Mouse (Mus musculus): Measurements from ENCODE around the gene Coro6. TPM values are rescaled to one million over a fixed set of nuclear protein-coding genes. Genes with fewer than 3 reads are reported as not detected.

Coro6 gene
- polyA plus RNA-seq, 1 experiment: not detected

DNA sequence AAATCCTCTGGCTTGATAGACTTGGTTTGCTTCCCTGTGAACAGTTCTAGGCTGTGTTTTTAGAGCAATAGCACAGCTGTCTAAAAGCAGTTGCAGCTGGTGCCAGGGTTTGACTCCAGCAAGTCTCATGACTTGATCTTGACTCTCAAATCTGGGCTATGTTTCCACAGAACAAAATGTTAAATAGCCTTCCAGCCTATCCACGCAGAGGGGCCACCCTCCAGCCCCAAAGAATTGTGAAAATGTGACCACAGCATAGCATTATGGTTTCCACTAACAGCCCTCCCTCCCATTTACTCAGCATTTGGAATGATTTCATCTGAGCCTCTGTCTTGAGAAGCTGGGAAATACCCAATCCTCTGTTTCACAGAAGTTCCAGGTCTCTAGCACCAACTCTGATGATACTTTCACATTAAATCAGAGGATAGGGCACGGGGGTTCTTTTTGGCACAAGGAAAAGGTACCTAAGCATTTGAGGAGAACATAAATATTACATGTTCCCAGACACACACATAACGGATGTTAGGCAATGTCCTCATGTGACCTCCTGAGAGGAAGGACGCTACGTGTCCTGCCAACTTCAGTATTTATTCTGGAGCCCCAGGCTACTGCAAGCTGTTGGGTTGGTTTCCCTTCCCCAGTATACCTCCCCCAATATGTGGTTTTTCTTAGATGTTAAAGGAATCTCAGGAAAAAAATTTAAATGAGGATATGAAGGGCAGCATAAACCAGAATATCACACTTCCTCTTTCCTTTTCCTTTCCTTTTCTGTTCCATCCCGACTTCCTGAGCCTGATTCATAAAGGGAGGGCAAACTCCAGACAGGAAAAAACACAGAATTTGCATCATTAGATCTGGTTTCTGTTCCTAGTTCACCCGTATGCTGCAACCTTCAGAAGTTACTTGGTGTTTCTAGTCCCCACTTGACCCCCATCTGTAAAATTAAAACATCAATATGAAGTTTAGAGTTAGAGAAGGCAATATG lies 19.7 kb upstream of the Coro6 start:
- peak overlapping the region; percentile 97 for H3K27ac ChIP-seq (ENCODE audit: insufficient read depth, low read depth, low read length)
- peaks cover 57% of the 10 kb centered on the region for H3K4me1 ChIP-seq (ENCODE audit: control insufficient read depth, insufficient read depth, low read length)
- no peak for TF ChIP-seq POLR2A (IDR thresholded peaks at IDR 0.05; ENCODE audit: borderline replicate concordance, low read depth, low read length)
- TF ChIP-seq CTCF (IDR thresholded peaks at IDR 0.05; ENCODE audit: low read depth, low read length): no peak
- peak overlapping the region; percentile 38 for H3K4me3 ChIP-seq (ENCODE audit: insufficient read depth, low read length)

DNA sequence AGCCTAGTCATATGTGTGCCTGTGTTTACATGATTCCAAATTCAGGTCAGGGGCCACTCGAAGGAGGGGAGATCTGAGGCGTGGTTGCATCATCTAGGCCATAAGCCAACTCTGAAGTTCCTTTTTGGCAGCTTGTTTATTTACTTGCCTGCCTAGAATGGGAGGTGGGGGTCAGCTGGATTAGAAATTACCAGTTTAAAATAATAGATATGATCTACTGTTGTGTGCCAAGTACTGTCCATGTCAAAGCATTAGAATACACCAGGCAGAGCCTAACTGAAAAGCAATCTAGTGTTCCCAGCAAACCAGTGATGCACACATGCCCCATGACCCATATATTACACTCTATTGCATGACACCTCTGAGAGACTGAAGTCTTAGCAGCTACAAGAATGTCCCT lies 17.3 kb upstream of the Coro6 start:
- TF ChIP-seq POLR2A (IDR thresholded peaks at IDR 0.05; ENCODE audit: borderline replicate concordance, low read depth, low read length) (no peak), CTCF (IDR thresholded peaks at IDR 0.05; ENCODE audit: low read depth, low read length) (no peak)
- Histone ChIP-seq H3K4me3 (ENCODE audit: insufficient read depth, low read length) (no peak overlapping the region), H3K4me1 (ENCODE audit: control insufficient read depth, insufficient read depth, low read length) (peaks cover 58% of the 10 kb centered on the region), H3K27ac (ENCODE audit: insufficient read depth, low read depth, low read length) (no peak overlapping the region)

DNA sequence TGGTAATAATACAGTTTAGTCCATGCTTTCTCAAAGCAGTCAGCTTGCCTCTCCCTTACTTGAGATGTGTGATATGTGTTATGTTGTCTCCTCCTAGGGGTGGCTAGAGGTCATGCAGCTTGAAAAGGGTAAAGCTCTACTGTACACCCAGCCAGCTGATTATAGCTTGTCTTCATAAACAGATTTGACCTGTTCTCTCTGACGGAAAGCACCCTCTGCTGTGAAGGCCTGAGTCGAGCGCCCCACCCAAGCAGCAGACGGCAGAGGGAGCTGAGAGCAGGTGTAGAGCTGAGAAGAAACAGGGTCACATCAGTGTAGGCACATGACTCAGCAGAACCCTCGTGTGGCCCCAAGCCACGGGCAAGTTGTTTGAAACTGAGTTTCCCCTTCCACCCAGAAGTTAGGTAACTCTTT lies 15.6 kb upstream of the Coro6 start:
- Histone ChIP-seq H3K27ac (ENCODE audit: insufficient read depth, low read depth, low read length) (peak overlapping the region; percentile 54), H3K4me1 (ENCODE audit: control insufficient read depth, insufficient read depth, low read length) (peaks cover 45% of the 10 kb centered on the region)
- TF ChIP-seq CTCF (IDR thresholded peaks at IDR 0.05; ENCODE audit: low read depth, low read length): peak; percentile 25; the same call in 1 of the 2 replicates
- TF ChIP-seq POLR2A (IDR thresholded peaks at IDR 0.05; ENCODE audit: borderline replicate concordance, low read depth, low read length): no peak

DNA sequence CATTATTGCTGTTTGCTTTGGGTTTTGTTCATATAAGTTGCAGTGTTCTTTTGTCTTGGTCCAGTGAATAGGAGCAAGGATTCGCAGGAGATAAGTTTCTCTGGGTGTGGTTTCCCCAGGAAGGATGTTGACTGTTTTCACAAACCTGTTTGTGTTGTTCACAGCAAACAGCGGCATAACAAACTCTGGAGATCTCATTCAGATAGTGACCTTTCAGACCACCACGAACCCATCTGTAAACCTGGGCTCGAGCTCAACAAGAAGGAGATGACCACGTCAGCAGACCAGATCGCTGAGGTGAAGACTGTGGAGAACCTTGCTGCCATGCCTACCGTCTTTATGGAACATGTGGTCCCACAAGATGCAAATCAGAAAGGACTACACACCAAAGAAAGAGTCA lies 13.0 kb upstream of the Coro6 start:
- TF ChIP-seq CTCF (IDR thresholded peaks at IDR 0.05; ENCODE audit: low read depth, low read length) (no peak), POLR2A (IDR thresholded peaks at IDR 0.05; ENCODE audit: borderline replicate concordance, low read depth, low read length) (no peak)
- peaks cover 28% of the 10 kb centered on the region for H3K4me1 ChIP-seq (ENCODE audit: control insufficient read depth, insufficient read depth, low read length)
- H3K4me3 ChIP-seq (ENCODE audit: insufficient read depth, low read length): no peak overlapping the region
- no peak overlapping the region for H3K27ac ChIP-seq (ENCODE audit: insufficient read depth, low read depth, low read length)

More for the DNA sequence above, 15.6 kb upstream of the Coro6 start:
- no peak overlapping the region for H3K4me3 ChIP-seq (ENCODE audit: insufficient read depth, low read length)

DNA sequence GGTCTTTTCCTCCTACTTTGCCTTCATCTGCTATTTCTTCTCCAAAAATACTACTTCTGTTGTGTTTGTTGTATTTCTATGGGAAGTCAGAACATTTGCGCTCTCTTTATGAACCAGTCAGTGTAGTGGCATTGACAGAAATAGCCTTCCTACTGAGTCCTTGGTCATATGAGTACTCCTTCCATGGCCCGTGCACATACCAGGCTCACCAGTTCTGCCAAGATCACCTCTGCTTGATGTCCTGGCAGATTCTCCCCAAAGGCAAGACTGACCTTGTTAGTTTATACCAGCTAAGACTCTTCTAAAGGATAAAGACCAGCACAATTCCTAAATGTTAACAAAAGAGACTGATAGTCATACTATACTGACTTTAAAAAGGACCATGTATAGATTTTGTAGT lies 10.5 kb upstream of the Coro6 start:
- TF ChIP-seq CTCF (IDR thresholded peaks at IDR 0.05; ENCODE audit: low read depth, low read length) (no peak), POLR2A (IDR thresholded peaks at IDR 0.05; ENCODE audit: borderline replicate concordance, low read depth, low read length) (no peak)
- H3K4me3 ChIP-seq (ENCODE audit: insufficient read depth, low read length): no peak overlapping the region
- no peak overlapping the region for H3K27ac ChIP-seq (ENCODE audit: insufficient read depth, low read depth, low read length)
- H3K4me1 ChIP-seq (ENCODE audit: control insufficient read depth, insufficient read depth, low read length): peaks cover 8% of the 10 kb centered on the region

DNA sequence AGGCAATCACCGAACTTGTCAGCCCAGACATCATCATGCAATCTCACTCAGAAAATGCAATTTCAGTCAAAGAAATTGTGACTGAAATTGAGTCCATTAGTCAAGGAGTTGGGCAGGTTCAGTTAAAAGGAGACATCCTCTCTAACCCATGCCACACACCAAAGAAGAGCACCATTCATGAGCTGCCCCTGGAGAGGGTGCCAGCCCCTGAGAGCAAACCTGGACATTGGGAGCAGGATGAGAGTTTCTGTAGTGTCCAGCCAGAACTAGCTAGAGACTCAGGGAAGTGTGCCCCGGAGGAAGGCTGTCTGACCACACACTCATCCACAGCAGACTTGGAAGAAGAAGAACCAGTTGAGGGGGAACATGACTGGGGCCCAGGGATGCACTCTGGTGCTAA lies 8.8 kb upstream of the Coro6 start:
- Histone ChIP-seq H3K4me1 (ENCODE audit: control insufficient read depth, insufficient read depth, low read length) (no peaks in the 10 kb centered on the region), H3K4me3 (ENCODE audit: insufficient read depth, low read length) (no peak overlapping the region), H3K27ac (ENCODE audit: insufficient read depth, low read depth, low read length) (no peak overlapping the region)
- TF ChIP-seq CTCF (IDR thresholded peaks at IDR 0.05; ENCODE audit: low read depth, low read length) (no peak), POLR2A (IDR thresholded peaks at IDR 0.05; ENCODE audit: borderline replicate concordance, low read depth, low read length) (no peak)

DNA sequence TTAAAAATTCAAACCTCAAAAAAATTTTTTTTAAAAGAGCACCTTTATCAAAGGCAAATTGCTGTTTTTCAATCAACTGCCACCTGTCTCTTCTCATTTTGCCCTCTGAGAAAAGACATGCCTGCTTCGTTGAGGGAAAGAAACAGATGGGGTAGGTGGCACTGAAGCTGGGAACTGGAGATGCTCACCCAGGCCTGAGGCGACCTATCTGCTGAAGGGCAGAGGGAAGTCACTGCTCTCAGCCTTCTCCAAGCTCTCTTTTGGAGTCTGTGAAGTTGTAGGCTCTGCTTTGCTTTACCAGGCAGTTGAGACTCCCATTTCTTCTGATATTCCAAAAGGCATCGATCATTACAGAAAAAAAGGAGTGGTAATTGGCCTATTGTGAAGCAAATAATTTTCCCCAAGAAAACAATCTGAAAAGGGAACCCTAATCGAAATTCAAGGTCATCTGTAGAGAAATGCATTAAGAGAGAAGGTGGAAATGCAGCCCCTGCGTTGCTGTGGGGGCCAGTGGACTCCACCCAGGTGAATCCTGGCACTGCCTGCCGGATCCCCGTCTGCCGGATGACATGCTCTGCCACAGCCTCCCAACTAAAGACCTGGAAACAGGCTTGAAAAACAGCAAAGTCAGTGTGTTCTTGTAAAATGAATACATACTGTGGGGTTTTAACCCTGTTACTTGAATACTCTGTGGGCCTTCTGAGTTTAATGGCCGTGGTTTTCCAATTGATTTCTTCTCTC lies 6.3 kb upstream of the Coro6 start:
- TF ChIP-seq POLR2A (IDR thresholded peaks at IDR 0.05; ENCODE audit: borderline replicate concordance, low read depth, low read length): no peak
- no peak for TF ChIP-seq CTCF (IDR thresholded peaks at IDR 0.05; ENCODE audit: low read depth, low read length)
- H3K4me3 ChIP-seq (ENCODE audit: insufficient read depth, low read length): no peak overlapping the region
- H3K27ac ChIP-seq (ENCODE audit: insufficient read depth, low read depth, low read length): no peak overlapping the region
- no peaks in the 10 kb centered on the region for H3K4me1 ChIP-seq (ENCODE audit: control insufficient read depth, insufficient read depth, low read length)

DNA sequence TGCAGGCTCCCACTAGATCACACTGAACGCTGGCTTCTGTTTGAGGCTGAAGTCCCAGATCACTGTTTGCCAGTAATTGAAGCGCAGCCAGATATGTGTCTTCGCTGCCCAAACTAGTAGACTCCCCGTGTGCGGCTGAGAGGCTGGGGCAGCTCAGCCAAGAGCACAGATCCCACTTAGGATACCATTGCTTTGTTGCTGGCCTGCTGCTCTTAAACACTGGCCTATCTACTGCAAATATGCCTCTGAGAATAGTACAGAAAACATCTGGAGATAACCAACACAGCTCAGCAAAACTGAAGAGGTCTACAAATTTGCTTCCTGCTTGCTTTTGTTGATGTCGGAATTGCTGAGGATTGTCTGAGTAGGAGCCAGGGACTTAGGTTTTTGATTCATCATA lies 5.3 kb upstream of the Coro6 start:
- Histone ChIP-seq H3K4me3 (ENCODE audit: insufficient read depth, low read length) (no peak overlapping the region), H3K4me1 (ENCODE audit: control insufficient read depth, insufficient read depth, low read length) (no peaks in the 10 kb centered on the region), H3K27ac (ENCODE audit: insufficient read depth, low read depth, low read length) (no peak overlapping the region)
- TF ChIP-seq CTCF (IDR thresholded peaks at IDR 0.05; ENCODE audit: low read depth, low read length) (no peak), POLR2A (IDR thresholded peaks at IDR 0.05; ENCODE audit: borderline replicate concordance, low read depth, low read length) (no peak)

DNA sequence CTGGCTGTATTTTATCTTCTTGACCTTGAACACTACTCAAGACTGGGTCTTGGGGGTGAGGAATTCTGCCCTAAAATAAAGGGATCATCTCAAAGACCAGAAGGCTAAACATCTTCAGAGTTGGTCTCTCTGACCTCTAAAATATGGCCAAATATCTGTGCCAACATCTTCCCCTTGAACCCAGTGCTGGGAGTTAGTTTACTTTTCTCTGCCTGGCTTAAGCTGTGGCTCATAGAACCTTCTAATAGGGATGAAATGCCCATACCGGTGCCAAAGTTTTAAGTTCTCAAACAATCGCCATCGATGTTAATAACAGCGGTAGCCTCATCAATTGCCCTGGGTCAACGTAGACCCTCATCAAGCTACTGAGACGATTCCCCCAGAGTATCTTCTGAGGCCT lies 355 bp upstream of the Coro6 start:
- H3K27ac ChIP-seq (ENCODE audit: insufficient read depth, low read depth, low read length): no peak overlapping the region
- H3K4me3 ChIP-seq (ENCODE audit: insufficient read depth, low read length): peak overlapping the region; percentile 65
- H3K4me1 ChIP-seq (ENCODE audit: control insufficient read depth, insufficient read depth, low read length): 0 out of 2 replicates have a peak, but pooled peaks cover 4% of the 10 kb centered on the region
- TF ChIP-seq POLR2A (IDR thresholded peaks at IDR 0.05; ENCODE audit: borderline replicate concordance, low read depth, low read length) (no peak), CTCF (IDR thresholded peaks at IDR 0.05; ENCODE audit: low read depth, low read length) (no peak)

DNA sequence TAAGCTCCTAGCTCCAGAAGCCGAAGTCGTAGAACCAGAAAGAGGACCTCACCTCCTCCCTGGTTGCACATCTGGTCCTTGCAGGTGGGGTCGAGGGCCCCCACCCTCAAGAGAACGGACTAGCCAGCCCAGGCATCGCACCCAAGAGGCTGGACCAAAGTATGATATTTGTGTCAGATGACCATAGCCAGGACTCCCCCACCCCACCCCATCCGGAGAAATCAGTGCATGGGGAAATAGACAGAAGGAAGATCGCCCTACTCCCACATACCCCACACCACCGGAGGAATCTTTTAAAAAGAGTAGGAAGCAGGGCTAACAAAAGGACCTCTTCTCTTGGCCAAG lies 862 bp downstream of the Coro6 start:
- Histone ChIP-seq H3K4me1 (ENCODE audit: control insufficient read depth, insufficient read depth, low read length) (0 out of 2 replicates have a peak, but pooled peaks cover 4% of the 10 kb centered on the region), H3K4me3 (ENCODE audit: insufficient read depth, low read length) (peak overlapping the region; percentile 65; the same call in 1 of the 2 replicates), H3K27ac (ENCODE audit: insufficient read depth, low read depth, low read length) (no peak overlapping the region)
- TF ChIP-seq CTCF (IDR thresholded peaks at IDR 0.05; ENCODE audit: low read depth, low read length) (no peak), POLR2A (IDR thresholded peaks at IDR 0.05; ENCODE audit: borderline replicate concordance, low read depth, low read length) (no peak)
